Mouse (Mus musculus) ES-CJ7 (cell line): ENCODE measurements around the gene Ptgdr.
"Not testable (repeated sequence)": the region's sequence is repeated elsewhere in the genome, so short reads cannot be mapped to it uniquely, and the experiment has no call there.

Experiments
- DNase-seq: peaks from one replicate; pipeline ENCODE4 v3.0.0; 2011; ENCODE audit warnings: low read depth, low spot score

Gene Ptgdr

GRCm38 (mm10) chr14:44813152-44813551 is 46.0 kb downstream of the Ptgdr start:
- not testable (repeated sequence) for DNase-seq
